Mouse (Mus musculus) CH12.LX (cell line): Measurements from ENCODE around the gene Kcnk6. TPM values are rescaled to one million over a fixed set of nuclear protein-coding genes. Genes with fewer than 3 reads are reported as not detected.

Experiments
- DNase-seq: peaks from one replicate; pipeline ENCODE4 v3.0.0-alpha.2; 2013; ENCODE audit errors: extremely low read depth
- H3K27ac ChIP-seq: 2 replicates; pipeline ENCODE4 v1.5.1; 2012; ENCODE audit warnings: low read depth, mild to moderate bottlenecking, control low read depth, moderate library complexity; ENCODE audit not compliant: insufficient read depth
- H3K27me3 ChIP-seq: replicated peaks from 2 replicates; pipeline ENCODE3; 2012; ENCODE audit warnings: inconsistent platforms
- H3K36me3 ChIP-seq, 2 experiments: replicated peaks in 1 of 2; 2 replicates each; pipeline versions ENCODE3 to v1.6.1; 2012; ENCODE audit warnings: inconsistent platforms in 1 of 2, low read length in 1 of 2, mild to moderate bottlenecking in 1 of 2, mixed read lengths in 1 of 2, moderate library complexity in 1 of 2; ENCODE audit not compliant: control insufficient read depth in 1 of 2, insufficient read depth in 1 of 2
- H3K4me1 ChIP-seq, 2 experiments: 2 replicates each; pipeline ENCODE4 v1.6.1; 2012; ENCODE audit warnings: inconsistent platforms in 1 of 2, moderate library complexity in 1 of 2; ENCODE audit not compliant: insufficient read depth in 2 of 2, control insufficient read depth in 1 of 2
- H3K4me2 ChIP-seq: 2 replicates; pipeline ENCODE4 v1.6.1; 2012; ENCODE audit warnings: low read depth, mild to moderate bottlenecking, control low read depth; ENCODE audit not compliant: poor library complexity, insufficient read depth, severe bottlenecking
- H3K4me3 ChIP-seq, 3 experiments: fragments of 150-350 bp in 1 of 3; sonication (generic) in 1 of 3; replicated peaks in 1 of 3; 2 replicates each; pipeline versions ENCODE3 to v1.5.1; 2011 to 2012; ENCODE audit warnings: low read depth in 2 of 3, low read length in 2 of 3, mild to moderate bottlenecking in 2 of 3, moderate library complexity in 2 of 3, control low read depth in 1 of 3, improper control_type of control experiment in 1 of 3, inconsistent platforms in 1 of 3, mixed read lengths in 1 of 3; ENCODE audit not compliant: poor library complexity in 1 of 3
- H3K79me2 ChIP-seq: replicated peaks from 2 replicates; pipeline ENCODE4 v1.6.1; 2012; ENCODE audit warnings: mild to moderate bottlenecking, moderate library complexity; ENCODE audit not compliant: control insufficient read depth, poor library complexity, insufficient read depth, severe bottlenecking; ENCODE audit errors: extremely low read depth
- H3K9ac ChIP-seq: 2 replicates; pipeline ENCODE4 v1.6.1; 2012; ENCODE audit warnings: low read depth, mild to moderate bottlenecking, control low read depth, moderate library complexity; ENCODE audit not compliant: insufficient read depth
- H3K9me3 ChIP-seq: replicated peaks from 2 replicates; pipeline ENCODE3; 2012; ENCODE audit warnings: low read length, inconsistent platforms, mixed read lengths
- BHLHE40 ChIP-seq: IDR thresholded peaks from 2 replicates; pipeline ENCODE4 v1.6.1; 2011; ENCODE audit warnings: mild to moderate bottlenecking, low read depth, low read length, improper control_type of control experiment
- CTCF ChIP-seq, 2 experiments: IDR thresholded peaks in 1 of 2; conservative IDR thresholded peaks in 1 of 2; 2 replicates each; pipeline ENCODE4 v1.5.1; 2011 to 2012; ENCODE audit warnings: low read depth in 2 of 2, low read length in 2 of 2, improper control_type of control experiment in 1 of 2, inconsistent platforms in 1 of 2, mild to moderate bottlenecking in 1 of 2, moderate library complexity in 1 of 2
- E2F4 ChIP-seq: IDR thresholded peaks from 2 replicates; pipeline ENCODE4 v1.6.1; 2011; ENCODE audit warnings: low read depth, low read length, improper control_type of control experiment; ENCODE audit not compliant: insufficient replicate concordance
- EP300 ChIP-seq: IDR thresholded peaks from 2 replicates; pipeline ENCODE4 v1.6.1; 2011; ENCODE audit warnings: low read length, improper control_type of control experiment
- HCFC1 ChIP-seq: IDR thresholded peaks from 2 replicates; pipeline ENCODE4 v1.6.1; 2012; ENCODE audit warnings: low read depth, mild to moderate bottlenecking, inconsistent platforms, low read length, improper control_type of control experiment
- IRF4 ChIP-seq: IDR thresholded peaks from 2 replicates; pipeline ENCODE4 v1.6.1; 2014; ENCODE audit warnings: low read depth, mild to moderate bottlenecking, inconsistent platforms, low read length, improper control_type of control experiment
- MAFK ChIP-seq: IDR thresholded peaks from 2 replicates; pipeline ENCODE4 v1.6.1; 2011; ENCODE audit warnings: low read length, improper control_type of control experiment; ENCODE audit not compliant: insufficient replicate concordance
- MAX ChIP-seq: IDR thresholded peaks from 2 replicates; pipeline ENCODE4 v1.6.1; 2011; ENCODE audit warnings: low read length, improper control_type of control experiment
- MAZ ChIP-seq: IDR thresholded peaks from 2 replicates; pipeline ENCODE4 v1.6.1; 2012; ENCODE audit warnings: low read depth, mild to moderate bottlenecking, inconsistent platforms, low read length, improper control_type of control experiment, moderate library complexity
- MEF2A ChIP-seq: IDR thresholded peaks from 2 replicates; pipeline ENCODE4 v1.6.1; 2014; ENCODE audit warnings: low read depth, mild to moderate bottlenecking, inconsistent platforms, low read length, improper control_type of control experiment, borderline replicate concordance
- MXI1 ChIP-seq: IDR thresholded peaks from 2 replicates; pipeline ENCODE4 v1.6.1; 2011; ENCODE audit warnings: mild to moderate bottlenecking, low read depth, low read length, improper control_type of control experiment
- NRF1 ChIP-seq: IDR thresholded peaks from 2 replicates; pipeline ENCODE4 v1.6.1; 2014; ENCODE audit warnings: low read depth, mild to moderate bottlenecking, inconsistent platforms, low read length, improper control_type of control experiment, moderate library complexity
- POLR2AphosphoS2 ChIP-seq: IDR thresholded peaks from 2 replicates; pipeline ENCODE4 v1.6.1; 2011; ENCODE audit warnings: low read depth, low read length, improper control_type of control experiment
- RAD21 ChIP-seq: IDR thresholded peaks from 2 replicates; pipeline ENCODE4 v1.6.1; 2011; ENCODE audit warnings: low read depth, mild to moderate bottlenecking, low read length, improper control_type of control experiment, moderate library complexity
- RCOR1 ChIP-seq: conservative IDR thresholded peaks from 2 replicates; pipeline ENCODE4 v1.6.1; 2012; ENCODE audit warnings: low read depth, mild to moderate bottlenecking, inconsistent platforms, low read length, improper control_type of control experiment
- SIN3A ChIP-seq: IDR thresholded peaks from 2 replicates; pipeline ENCODE4 v1.6.1; 2012; ENCODE audit warnings: low read length, improper control_type of control experiment, inconsistent platforms
- TBP ChIP-seq: conservative IDR thresholded peaks from 2 replicates; pipeline ENCODE4 v1.6.1; 2011; ENCODE audit warnings: low read depth, low read length, improper control_type of control experiment
- UBTF ChIP-seq: IDR thresholded peaks from 2 replicates; pipeline ENCODE4 v1.6.1; 2012; ENCODE audit warnings: low read depth, mild to moderate bottlenecking, inconsistent platforms, low read length, improper control_type of control experiment, moderate library complexity
- USF2 ChIP-seq: conservative IDR thresholded peaks from 2 replicates; pipeline ENCODE4 v1.6.1; 2011; ENCODE audit warnings: low read depth, low read length, improper control_type of control experiment
- ZKSCAN1 ChIP-seq: IDR thresholded peaks from 2 replicates; pipeline ENCODE4 v1.6.1; 2012; ENCODE audit warnings: low read depth, inconsistent platforms, low read length, improper control_type of control experiment, borderline replicate concordance
- ZMIZ1 ChIP-seq: IDR thresholded peaks from 2 replicates; pipeline ENCODE4 v1.6.1; 2012; ENCODE audit warnings: low read depth, mild to moderate bottlenecking, inconsistent platforms, low read length, improper control_type of control experiment
- ZNF384 ChIP-seq: IDR thresholded peaks from 2 replicates; pipeline ENCODE4 v1.6.1; 2012; ENCODE audit warnings: low read depth, low read length, improper control_type of control experiment, inconsistent platforms
- dilution Hi-C: fragments of 300-500 bp; cut with MboI; formaldehyde crosslinking; loops from 2 replicates; pipeline ENCODE4 v1.14.3; 2020; ENCODE audit warnings: low sequenced_read_pairs; ENCODE audit not compliant: extremely low pct_unique_long_range_greater_than_20kb, extremely low pct_ligation_motif_present
- in situ Hi-C: fragments of 300-500 bp; cut with MboI; formaldehyde crosslinking; loops from 3 replicates; pipeline ENCODE4 v1.14.3; 2019; ENCODE audit warnings: low sequenced_read_pairs, low pct_ligation_motif_present, low pct_unique_long_range_greater_than_20kb, mixed read lengths
- polyA plus RNA-seq: library from polyadenylated mRNA; unstranded; fragments of >175 nt; gene quantifications from 2 replicates; pipeline ENCODE4 v1.2.1, GENCODE M21; 2012; ENCODE audit warnings: low read depth; ENCODE audit not compliant: insufficient read length
- total RNA-seq, 2 experiments: library from RNA; depleted of rRNA; stranded (reverse); fragments of 300-350 nt in 1 of 2; fragments of >200 nt in 1 of 2; gene quantifications; 2 replicates each; pipeline ENCODE4 v1.2.3; 2012 to 2014

Gene Kcnk6
- total and polyA plus RNA-seq, 3 experiments, result 1.9 to 4.0 (median 2.2) TPM

DNA sequence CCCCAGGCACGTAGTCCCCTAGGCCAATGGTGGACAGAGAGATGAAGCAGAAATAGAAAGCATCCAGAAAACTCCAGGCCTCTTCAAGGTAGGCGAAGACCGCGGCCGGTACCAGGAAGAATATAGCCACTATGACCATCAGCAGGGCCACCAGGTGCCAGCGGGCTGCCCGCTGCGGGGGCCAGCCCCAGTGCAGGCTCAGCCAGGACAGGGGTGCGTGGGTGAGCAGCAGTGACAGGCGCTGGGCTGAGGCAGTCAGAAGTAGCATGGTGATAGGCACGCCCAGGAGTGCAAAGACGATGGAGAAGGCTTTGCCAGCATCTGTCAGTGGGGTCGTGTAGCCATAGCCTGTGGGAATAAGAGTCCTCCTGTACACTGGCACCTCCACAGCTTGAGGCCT lies 6.8 kb downstream of the Kcnk6 start:
- H3K36me3 ChIP-seq, result peaks cover 0 to 7% of the 10 kb centered on the region in 2 experiments
- H3K4me3 ChIP-seq, result no peak overlapping the region
- no peaks in the 10 kb centered on the region for H3K27me3 ChIP-seq
- H3K9me3 ChIP-seq, result peaks cover 2% of the 10 kb centered on the region
- peaks cover 14 to 27% of the 10 kb centered on the region in 2 experiments for H3K4me1 ChIP-seq
- dilution Hi-C loops, result no loop called here
- H3K9ac ChIP-seq, result no peak overlapping the region
- in situ Hi-C loops, result no loop called here
- H3K27ac ChIP-seq, result no peak overlapping the region
- no peak for DNase-seq
- no peaks in the 10 kb centered on the region for H3K79me2 ChIP-seq
- no peak overlapping the region for H3K4me2 ChIP-seq
- TF ChIP-seq MEF2A (no peak), ZNF384 (no peak), IRF4 (no peak), UBTF (no peak), MAZ (no peak), USF2 (no peak), MAFK (no peak), TBP (no peak), ZMIZ1 (no peak), MXI1 (no peak), BHLHE40 (no peak), RAD21 (no peak), POLR2AphosphoS2 (no peak), EP300 (no peak), RCOR1 (no peak), CTCF (conservative IDR thresholded peaks at IDR 0.05 in 1 of 2, IDR thresholded peaks at IDR 0.05 in 1 of 2; ENCODE audit: low read depth in 2 of 2, low read length in 2 of 2) (no peak), MAX (no peak), NRF1 (no peak)

DNA sequence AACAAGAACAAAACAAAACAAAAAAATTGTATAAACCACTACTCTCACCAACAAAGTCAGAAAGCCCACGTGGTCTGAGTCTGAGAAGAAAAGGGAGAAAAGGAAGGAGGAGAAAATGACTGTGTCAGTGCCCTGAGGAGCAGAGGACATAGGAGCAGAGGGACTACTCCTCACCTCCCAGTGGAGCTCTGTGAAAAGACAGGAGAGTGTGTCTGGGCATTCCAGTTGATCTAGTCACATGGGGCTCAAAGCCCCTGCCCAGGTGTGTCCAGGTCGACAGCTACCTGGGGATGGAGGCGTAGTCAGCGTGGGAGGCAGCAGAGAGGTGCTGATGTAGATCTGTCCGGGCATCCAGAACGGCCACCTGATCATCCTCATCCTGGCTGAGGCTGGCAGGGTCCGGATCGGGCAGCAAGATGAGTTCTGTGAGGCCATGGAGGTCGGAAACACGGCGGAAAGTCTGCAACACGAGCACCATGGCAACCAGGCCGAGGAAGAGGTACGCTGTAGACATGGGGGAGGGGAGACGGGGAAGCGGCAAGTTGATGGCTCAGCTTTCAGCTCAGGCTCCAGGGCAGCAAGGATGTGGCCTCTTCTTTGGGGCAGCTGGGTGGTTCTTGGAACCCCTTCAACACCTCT lies 7.4 kb downstream of the Kcnk6 start:
- Histone ChIP-seq H3K4me3 (no peak overlapping the region), H3K4me1 (peaks cover 14 to 25% of the 10 kb centered on the region in 2 experiments), H3K36me3 (peaks cover 0 to 7% of the 10 kb centered on the region in 2 experiments), H3K9ac (no peak overlapping the region), H3K9me3 (peaks cover 8% of the 10 kb centered on the region), H3K4me2 (no peak overlapping the region), H3K27ac (no peak overlapping the region), H3K79me2 (no peaks in the 10 kb centered on the region), H3K27me3 (no peaks in the 10 kb centered on the region)
- no peak for DNase-seq
- in situ Hi-C loops, result no loop called here
- dilution Hi-C loops, result no loop called here
- TF ChIP-seq E2F4, result no peak
- TF ChIP-seq HCFC1, result no peak
- no peak for TF ChIP-seq SIN3A
- TF ChIP-seq ZKSCAN1, result no peak
